Mouse (Mus musculus): ENCODE results near the gene Traf7.

The Traf7 gene

DNA sequence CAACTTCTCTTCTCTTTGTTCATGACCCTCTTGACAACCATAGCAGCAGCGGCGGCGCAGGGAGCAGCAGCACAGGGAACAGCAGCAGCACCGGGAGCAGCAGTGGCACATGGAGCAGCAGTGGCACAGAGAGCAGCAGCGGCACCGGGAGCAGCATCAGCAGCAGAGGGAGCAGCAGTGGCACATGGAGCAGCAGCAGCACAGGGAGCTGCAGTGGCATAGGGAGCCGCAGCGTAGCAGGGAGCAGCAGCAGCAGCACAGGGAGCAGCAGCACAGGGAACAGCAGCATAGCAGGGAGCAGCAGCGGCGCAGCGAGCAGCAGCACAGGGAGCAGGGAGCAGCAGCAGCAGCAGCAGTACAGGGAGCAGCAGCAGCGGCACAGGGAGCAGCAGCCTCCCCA, 16.9 kb upstream of the Traf7 start:
- peak; percentile 35 for DNase-seq

DNA sequence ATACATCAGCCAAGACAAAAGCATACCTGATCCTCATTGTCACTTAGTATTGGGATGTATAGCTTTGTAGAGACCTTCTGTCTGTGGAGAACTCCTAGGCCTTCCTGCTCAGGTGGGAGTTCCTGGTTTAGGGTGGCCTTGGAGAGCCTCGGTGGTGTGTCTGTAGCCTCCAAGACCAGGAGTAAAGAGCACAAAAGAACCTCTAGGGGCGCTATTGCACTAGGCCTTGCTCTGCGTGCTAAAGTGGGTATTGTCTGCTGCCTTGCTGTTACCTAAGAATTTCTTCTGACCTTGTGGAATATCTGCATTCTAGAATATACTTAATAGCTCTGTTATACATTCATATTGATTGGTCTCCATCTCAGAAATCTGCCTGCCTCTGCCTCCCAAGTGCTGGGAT, 12.6 kb upstream of the Traf7 start:
- DNase-seq: peak; percentile 84

DNA sequence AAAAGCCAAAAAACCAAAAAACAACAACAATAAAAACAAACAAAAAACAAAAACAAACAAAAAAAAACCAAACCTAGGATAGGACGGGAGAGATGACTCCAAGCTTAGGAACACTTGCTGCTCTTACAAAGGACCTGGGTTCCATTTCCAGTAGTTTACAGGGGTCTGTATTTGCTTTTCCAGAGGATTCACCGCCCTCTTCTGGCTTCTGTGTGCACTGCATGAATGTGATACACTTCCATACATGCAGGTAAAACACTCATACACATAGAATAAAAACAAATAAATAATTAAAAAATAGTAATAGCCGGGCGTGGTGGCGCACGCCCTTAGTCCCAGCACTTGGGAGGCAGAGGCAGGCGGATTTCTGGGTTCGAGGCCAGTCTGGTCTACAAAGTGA, 11.2 kb upstream of the Traf7 start:
- peak; percentile 67 for DNase-seq

DNA sequence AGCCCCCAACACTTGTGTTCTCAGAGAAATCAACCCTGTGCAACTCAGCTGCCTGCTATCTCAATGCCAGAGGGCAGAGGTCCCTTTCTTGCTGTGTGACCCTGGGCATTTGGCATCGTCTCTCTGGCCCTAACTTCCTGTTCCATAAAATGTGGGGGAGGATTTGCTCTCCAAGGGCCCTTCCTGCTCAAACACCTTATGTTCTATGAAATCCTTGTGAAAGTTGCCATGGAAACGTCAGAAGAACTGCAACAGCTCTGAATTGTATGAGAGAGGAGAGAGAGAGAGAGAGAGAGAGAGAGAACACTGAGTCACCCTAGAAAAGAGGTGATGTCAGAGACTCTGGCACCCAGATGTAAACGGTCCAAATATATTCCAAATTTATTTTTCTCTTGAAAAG, 9.8 kb upstream of the Traf7 start:
- no peak for DNase-seq

DNA sequence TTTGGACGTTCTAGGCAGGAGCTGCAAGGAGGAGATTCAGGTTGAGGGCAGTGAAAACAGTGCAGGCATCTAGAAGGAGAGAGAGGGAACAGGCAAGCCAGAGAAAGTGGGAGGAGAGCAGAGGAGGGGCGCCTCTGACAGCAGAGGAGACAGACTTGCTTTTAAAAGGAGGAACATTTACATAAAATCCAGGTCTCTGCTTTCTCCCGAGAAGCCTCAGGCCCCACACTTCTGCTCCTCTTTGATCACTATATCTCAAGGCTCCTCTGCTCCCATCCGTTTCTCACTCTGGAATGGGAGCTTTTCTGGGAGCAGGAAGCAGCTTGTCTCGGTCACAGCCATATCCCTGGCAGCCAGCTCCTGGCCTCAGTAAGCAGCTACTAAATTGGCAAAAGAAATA, 7.6 kb upstream of the Traf7 start:
- DNase-seq: no peak

DNA sequence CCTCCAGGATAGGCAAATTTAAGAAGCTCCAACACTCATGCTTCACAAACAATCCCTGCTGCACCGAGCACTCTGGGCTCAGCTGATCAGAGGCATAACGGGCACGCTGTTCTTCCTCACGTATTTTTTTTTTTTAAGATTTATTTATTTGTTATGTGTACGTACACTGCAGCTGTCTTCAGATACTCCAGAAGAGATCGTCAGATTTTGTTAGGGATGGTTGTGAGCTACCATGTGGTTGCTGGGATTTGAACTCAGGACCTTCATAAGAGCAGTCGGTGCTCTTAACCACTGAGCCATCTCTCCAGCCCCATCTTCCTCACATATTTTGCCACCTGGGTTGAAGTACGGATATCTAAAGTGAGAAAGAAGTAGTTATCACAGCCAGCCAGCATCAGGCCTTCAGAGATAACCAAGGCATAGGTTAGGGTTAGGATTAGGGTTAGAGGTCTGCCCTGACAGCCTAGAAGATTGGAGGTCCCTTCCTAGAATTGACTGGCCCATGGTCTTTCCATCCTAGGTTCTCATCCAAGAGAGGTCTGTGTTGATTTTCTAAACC, 6.5 kb upstream of the Traf7 start, which contains the start of gene Rab26:
TSS of gene Rab26 (minus strand) at position 51 of the 559 bp plus-strand sequence.
- no peak for DNase-seq

DNA sequence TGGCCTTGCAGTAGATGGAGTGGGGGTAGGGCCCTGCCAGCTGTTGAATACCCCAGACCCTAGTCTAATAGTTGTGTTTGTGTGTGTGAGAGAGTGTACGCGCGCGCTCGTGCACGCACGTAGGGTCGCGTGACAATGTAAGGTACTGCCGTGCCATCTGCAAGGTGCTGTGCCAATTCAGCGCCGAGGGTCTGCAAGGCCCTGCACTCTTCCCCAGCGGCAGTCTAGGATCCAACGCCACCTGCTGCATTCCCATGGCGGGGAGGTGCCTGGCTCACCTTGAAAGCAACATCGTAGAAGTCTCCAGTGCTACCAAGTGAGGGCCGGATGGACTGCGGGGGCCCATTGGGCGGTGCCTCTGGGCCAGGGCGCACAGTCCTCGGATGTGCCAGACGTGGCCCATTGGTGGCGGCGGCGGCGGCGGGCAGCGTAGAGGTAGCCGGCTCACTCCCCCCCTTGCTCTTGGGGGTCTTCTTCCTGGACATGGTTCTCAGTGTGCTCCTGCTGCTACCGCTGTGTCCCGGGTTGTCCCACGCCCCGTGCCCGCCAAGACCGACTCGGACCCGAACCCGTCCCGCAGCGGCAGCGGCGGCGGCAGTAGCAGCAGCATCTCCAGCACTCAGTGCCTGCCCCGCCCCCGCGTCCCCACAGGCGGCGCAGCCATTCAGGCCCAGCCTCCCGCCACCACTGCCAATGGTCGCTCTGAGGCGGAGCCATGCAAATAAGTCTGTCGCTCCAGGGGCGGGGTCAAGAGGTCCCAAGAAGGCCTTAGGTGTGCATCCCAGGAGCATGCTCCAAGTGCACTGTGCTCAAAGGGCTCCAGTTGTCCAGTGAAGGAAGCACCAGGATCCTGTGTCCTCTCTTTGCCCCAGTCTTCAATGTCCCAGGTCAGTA, 5.6 kb upstream of the Traf7 start:
- peak; percentile 90 for DNase-seq

DNA sequence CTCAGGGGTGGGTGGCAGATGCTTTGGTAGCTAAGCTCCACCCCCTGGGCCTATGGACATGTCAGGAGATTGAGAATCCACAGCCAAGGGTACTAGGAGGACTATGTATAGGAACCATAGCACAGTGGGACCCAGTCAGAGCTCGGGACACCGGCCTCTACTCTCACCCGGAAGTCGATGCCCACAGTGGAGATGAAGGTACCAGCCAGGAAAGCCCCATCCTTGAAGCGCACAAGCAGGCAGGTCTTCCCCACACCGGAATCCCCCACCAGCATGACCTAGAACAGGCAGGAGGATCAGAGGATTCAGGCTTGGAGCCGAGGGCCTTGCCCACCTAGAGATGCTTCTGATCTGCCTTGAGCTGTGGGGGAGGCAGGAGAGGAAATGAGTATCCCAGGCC, 4.3 kb upstream of the Traf7 start:
- DNase-seq: no peak

DNA sequence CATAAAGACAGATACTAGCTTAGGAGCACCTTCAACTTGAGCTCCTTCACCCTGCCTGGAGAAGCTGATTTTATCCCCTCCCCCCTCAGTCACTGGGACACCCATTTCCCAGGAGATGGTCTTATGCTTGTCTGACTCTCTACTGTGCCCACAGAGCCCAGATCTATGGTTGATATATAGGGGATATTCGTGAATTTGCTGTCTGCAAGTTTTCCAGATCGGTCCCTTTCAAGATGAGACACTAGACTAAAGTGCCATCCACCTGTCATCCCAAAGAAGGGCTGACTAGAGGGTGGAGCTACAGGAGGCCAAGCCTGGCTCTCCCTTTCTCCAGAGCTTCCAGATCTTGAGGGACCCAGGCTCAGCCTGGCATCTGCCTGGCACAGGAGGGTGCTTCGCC, 3.3 kb upstream of the Traf7 start:
- no peak for DNase-seq

DNA sequence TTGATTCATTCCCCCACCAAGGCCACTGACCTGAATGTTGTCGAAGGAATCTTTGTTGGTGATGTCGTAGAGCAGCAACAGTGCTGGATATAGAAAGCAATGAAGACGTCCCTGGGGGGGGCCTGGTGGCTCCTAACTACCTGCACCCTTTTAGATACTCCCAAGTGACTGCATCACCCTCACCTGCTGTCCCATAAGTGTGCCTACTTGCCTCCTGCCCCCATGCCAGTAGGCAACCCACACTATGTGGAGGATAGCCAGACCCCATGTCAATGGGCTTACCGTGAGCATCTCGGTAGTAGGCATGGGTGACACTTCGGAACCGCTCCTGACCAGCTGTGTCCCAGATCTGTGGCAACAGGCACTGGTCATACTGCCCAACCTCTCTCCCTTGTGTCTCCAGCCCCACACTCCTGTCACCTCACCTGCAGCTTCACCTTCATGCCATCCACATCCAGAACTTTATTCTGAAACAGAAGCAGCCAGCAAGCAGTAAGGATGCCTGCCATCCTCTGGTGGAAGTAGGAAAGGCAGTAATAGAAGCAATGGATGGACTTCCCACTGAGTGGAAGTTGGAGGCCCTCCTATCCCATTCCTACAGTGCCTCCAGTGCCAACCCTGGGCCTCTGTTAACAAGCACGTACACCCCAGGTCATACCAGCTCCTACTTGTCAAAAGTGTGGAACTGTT, 2.8 kb upstream of the Traf7 start:
- DNase-seq: no peak

DNA sequence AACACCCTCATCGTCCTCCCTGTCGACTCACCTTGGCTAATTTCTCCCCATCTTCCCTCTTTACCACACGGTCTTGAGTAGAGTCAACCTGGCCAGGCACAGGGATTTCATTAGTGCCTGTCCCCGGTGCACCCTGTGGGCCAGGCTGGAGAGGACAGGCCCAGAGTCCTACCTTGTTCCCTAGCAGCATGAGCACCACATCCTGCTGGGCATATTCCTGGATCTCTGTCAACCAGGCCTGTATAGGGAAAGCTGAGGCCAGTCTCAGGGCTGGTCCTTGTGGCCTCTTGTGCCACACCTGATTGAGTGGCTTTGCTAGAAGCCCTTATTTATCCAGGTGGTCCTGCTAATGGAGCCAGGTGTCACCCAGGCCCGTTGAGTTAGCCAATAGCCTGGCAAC, 2.1 kb upstream of the Traf7 start:
- no peak for DNase-seq

DNA sequence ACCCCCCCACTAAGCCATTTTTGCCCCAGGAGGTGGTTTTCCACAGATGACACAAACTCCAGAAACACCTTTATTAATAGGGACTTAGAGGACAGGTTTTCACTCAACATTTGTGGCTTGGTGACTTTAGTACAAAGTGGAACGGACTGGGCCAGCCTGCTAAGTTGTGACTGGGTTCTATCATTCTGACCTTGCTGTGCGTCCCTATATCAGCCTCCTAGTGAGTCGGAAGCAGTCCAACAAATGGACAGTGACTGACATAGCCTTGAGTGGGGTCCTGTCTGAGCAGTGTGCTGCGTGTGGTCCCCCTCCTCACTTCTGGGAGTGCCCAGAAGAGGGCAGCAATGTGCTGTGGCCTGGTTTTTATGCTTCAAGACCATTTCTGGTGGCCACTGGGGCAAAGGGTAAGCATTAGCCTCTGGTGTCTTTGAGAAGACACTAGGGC, 1.3 kb upstream of the Traf7 start:
- peak; percentile 90 for DNase-seq

DNA sequence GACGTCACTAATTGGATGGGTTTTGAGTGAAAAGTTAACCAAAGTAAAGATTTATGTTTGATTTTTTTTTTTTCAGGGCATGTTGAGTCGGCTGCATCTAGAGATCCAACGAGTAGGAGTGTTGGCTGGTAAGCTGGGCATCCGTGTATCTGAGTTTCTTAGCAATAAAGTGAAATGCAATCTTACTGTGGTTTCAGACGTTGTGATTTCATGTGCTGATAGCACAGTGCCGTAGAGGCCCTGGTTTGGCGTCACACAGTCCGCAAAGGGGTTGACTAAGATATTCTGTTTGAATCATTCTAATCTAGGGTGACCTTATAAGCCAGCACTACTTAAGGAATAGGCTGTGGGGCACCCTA, 801 bp upstream of the Traf7 start:
- no peak for DNase-seq

DNA sequence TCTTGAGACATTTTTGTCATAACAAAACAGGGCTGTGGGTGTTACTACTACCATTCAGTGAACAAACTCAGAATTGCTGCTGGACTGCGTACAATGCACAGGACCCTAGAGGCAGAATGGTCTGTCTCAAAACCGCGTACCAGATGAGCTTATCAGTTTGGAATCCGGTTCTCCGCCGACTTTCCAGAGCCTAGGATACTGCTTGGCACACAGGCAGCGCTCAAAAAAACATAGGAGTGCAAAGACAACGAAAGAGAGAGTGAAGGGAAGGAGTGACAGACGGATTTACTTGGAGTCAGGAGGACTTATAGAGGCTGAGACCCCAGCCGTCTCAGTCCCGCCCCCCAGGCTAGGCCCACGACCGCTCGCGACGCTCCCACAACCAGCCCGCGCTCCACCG, 423 bp downstream of the Traf7 start:
- no peak for DNase-seq

DNA sequence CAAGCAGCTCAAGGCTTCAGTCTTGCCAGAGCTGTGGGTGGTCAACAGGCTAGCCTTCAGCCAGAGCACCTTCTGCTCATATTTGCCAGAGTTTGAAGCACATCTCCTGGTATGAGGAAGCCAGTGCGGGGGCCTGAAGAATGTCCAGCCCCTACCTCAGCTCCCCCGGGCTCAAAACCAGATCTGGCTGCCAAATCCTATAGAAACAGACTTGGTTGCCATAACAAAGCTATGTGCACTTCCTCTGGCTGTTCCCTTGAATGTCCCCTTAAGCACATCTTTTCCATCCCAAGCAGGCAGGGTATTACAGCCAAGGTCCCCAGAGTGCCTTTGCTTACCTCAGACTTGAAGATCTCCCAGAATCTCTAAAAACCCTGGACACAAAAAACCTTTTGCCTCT, 3.0 kb downstream of the Traf7 start:
- no peak for DNase-seq

DNA sequence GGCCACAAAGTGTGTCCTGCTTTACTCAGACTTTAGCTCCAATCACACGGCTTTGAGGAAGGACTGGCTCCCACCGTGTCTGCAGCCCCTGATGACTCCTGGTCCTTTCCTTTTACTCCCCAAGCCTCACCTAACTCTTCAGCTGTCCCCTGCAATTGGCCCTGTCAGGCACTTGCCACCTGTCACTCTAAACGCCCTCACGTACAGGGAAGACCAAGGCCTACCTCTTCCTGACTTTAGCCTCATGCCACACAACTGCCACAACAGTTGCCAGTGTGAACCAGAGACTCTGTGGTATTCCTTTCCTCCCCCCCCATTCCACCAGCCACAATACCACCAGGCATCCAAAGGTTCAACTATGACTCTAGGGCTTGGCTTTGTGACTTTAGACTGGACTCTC, 7.3 kb downstream of the Traf7 start:
- no peak for DNase-seq

DNA sequence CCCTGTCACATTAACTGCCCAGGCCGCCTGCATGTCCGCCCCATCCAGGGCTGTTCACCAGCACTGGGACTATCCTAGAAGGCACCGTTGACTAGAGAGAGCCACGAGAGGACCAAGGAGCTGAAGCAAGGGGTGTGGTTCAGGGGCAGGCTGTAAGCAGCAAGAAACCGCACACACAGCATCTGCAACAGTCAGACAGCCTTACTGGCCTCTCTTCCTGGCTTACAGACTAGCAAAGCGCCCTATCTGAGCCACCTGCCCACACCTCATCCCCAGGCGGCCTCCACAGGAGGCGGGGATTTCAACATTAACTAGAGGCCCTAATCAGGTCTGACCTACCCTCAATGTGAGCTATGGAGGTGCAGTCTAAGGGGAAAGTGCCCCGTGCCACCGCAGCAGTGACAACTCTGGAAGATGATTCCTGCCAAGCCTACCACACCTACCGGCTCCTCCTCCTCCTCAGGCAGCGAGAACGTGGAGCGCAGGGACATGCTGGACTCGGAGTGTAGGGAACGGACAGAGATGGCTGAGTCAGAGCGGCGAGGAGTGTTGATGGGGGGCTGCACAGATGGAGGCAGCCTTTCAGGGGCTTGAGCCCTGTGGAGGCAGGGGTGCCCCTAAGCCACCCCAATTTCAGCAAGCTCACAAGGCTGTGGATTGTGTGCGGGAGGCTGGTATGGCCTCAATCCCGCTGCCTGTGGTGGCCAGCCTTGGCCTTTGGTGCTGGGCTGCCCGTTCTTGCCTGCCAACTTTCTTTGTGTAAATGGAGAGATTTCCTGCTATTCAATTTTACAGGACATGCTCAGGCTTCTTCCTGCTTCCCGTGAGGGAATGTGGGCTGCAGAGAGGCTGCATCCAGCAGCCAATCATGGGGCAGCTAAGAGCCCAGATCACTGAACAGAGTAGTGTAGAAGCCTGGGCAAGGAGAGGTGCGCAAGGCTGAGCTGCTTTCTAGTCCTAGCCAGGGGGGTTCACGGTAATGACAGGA, 13.2 kb downstream of the Traf7 start:
- no peak for DNase-seq

DNA sequence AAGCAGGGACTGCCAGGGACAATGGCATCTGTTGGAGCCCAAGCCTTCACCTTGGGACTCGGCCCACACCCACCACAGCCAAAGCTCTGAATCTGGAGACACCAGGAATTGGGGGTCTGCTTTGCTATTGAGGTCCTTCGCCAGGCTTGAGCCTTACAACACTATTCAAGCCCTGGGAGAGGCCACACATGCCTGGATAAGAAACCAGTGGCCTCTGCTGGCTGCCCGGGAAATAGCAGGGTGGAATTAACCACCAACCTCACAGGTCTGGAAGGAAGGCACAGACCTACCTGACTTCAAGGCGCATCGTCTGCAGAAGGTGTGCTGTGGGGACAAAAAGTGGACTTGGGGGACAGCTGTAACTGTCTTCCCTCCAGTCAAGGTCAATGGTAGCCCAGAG, 14.1 kb downstream of the Traf7 start:
- peak; percentile 70 for DNase-seq

DNA sequence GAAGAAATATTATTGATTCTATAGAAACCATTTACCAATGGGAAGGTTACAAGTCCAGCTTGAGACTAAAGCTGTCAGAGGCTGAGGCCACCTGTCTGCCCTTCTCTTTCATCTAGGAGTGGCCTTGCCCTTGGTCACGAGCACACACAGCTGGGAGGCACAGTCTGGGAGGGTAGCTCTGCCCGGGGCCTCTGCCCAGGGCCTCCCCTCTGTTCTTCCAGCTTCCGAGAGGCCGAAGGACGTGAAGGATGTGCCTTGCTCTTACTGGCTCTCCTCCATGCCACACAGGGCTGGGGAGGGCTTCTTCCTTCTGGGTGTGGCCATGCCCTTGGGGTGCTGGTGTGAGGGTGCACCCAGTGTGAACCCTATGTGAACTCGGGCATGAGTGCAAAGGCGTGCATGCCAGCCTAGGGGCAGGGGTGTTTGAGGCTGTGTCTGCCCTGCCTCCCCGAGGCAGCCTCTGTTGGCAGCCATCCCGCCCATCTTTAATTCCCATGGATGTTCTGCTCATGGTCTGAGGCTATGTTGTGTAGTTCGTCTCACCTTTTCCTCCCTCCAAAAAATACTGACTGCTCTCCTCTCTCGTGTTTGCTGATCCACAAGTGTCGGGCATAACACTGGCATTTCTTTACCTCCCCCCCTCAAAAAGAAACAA, 19.8 kb downstream of the Traf7 start:
- DNase-seq: no peak

DNA sequence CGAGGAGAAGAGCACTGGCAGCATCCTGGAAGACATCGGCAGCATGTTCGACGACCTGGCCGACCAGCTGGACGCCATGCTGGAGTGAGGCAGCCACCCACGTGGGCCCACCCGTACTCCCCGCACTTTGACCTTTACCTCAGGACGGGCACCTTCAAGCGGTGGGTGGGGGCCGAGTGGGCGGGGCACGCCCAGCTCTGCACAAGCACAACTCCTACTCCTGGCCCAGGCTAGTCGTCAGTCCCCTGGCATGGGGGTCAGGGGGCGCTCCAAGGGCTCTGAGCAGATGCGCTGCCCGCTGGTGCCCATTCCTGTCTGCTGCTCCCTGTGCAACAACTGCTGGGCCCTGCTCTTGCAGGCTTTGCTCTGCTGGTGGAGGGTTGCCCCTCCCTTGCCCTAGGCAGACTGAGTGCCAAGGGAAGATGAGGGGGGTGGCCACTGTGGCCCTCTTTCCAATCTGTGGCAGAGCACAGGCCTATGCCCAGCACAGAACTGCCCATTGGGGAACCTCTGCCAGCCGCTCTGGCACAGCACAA, 20.5 kb downstream of the Traf7 start:
- no peak for DNase-seq

DNA sequence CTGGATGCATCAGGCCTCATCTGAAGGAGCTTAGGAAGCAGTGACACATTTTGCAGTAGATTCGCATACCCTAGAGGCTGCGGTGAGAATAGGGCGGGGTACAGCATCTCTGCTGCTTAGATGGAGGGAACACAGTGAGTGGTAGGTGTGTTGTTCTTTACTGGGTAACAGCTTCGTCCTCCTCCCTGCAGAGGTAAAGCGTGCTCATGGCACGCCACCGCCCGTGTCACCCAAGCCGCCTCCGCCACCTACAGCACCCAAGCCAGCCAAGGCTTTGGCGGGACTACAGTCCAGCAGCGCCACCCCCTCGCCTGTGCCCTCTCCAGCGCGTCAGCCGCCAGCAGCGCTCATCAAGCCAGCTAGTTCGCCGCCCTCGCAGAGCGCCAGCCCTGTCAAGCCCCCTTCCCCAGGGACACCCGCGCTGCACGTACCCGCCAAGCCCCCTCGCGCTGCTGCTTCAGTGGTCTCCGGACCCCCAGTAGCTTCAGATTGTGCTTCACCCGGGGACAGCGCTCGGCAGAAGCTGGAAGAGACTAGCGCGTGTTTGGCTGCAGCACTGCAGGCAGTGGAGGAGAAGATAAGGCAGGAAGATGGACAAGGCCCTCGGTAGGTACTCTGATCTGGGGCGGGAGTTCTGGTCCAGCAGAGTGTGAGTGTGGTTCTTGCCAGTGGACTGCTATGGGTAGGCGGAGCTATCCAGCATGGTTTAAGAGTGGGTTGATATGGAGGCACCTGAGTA, 21.2 kb downstream of the Traf7 start:
- peak; percentile 38 for DNase-seq
